Mouse (Mus musculus): ENCODE measurements around the gene Slamf7. TPM values are rescaled to one million over a fixed set of nuclear protein-coding genes. Genes with fewer than 3 reads are reported as not detected.

Slamf7 gene
- polyA plus RNA-seq, 1 experiment from 2014 or later, result not detected

DNA sequence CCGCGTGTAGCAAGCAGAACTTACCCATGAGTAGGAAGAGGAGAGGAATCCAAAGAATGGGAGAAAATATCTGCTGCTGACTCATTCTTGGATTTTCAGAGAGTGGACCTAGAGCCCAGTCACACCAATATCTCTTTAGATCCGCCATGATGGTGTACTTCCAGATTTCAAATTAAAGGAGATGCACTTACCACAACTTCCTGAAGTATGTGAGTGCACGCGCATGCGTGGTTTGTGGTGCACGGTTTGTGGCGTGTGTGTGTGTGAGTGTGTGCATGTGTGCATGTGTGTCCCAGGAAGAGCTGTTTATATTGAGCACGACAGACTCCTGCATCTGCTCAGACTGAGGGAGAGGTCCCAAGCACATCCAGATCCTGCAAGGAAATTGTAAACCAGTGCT lies 45.7 kb downstream of the Slamf7 start, which contains the start of gene Ly9:
Gene Ly9 (minus strand): TSS at position 235 of the 400 bp plus-strand sequence.
- Histone ChIP-seq H3K36me3 (no peaks in the 10 kb centered on the region), H3K4me3 (no peak within 1 kb of the TSS), H3K27ac (no peak within 1 kb of the TSS), H3K27me3 (no peaks in the 10 kb centered on the region), H3K4me1 (no peaks in the 10 kb centered on the region), H3K9ac (no peak within 1 kb of the TSS), H3K9me3 (no peaks in the 10 kb centered on the region), H3K4me2 (replicated peaks) (no peak within 1 kb of the TSS)
- WGBS, result 88% methylated on average over 9 of the region's 9 CpGs
- ATAC-seq (ENCODE audit: insufficient number of reproducible peaks, insufficient read depth, low FRiP score, low TSS enrichment), result no peak

DNA sequence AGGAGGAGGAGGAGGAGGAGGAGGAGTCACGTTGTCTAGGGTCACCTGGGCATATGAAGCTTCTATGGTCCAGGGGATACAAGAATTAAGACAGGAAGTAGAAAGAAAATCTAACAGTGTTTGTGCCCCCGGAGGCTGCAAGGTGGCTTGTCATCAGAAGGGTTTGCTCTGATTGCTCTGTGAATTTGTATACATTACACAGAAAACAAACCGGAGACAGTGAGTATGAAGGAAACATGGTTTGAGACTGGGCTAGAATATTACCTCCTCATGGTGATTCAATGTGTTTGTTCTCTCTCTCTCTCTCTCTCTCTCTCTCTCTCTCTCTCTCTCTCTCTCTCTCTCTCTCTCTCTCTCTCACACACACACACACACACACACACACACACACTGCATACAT lies 46.2 kb downstream of the Slamf7 start:
- H3K9me3 ChIP-seq, result no peaks in the 10 kb centered on the region
- H3K4me1 ChIP-seq, result no peaks in the 10 kb centered on the region
- H3K4me2 ChIP-seq (replicated peaks), result no peak overlapping the region
- no peak overlapping the region for H3K4me3 ChIP-seq
- 77% methylated on average over 3 of the region's 3 CpGs for WGBS
- no peak overlapping the region for H3K9ac ChIP-seq
- H3K36me3 ChIP-seq, result no peaks in the 10 kb centered on the region
- no peak overlapping the region for H3K27ac ChIP-seq
- ATAC-seq (ENCODE audit: insufficient number of reproducible peaks, insufficient read depth, low FRiP score, low TSS enrichment), result no peak
- no peaks in the 10 kb centered on the region for H3K27me3 ChIP-seq

DNA sequence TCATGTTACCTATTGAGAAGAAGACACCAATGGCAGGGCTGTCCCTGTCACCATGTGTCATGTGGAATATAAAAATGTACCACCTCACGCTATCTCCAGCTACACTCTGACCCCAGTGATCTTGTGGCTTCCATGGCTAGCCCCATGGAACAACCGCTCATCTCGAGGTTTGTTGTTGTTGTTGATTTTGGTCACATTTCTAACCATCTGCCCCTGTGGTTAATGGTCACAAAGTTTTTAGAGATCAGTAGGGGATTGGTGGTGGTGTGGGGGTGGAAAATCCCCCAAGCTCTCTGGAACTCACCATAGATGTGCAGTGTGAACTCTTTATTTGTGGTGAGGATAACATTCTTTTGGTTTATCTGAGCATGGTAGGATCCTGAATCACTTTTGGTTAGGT lies 48.1 kb downstream of the Slamf7 start:
- Histone ChIP-seq H3K4me2 (replicated peaks) (no peak overlapping the region), H3K36me3 (no peaks in the 10 kb centered on the region), H3K27me3 (no peaks in the 10 kb centered on the region), H3K4me1 (no peaks in the 10 kb centered on the region), H3K9ac (no peak overlapping the region), H3K27ac (no peak overlapping the region), H3K4me3 (no peak overlapping the region), H3K9me3 (no peaks in the 10 kb centered on the region)
- WGBS, result 87% methylated on average over 3 of the region's 3 CpGs
- ATAC-seq (ENCODE audit: insufficient number of reproducible peaks, insufficient read depth, low FRiP score, low TSS enrichment), result no peak

DNA sequence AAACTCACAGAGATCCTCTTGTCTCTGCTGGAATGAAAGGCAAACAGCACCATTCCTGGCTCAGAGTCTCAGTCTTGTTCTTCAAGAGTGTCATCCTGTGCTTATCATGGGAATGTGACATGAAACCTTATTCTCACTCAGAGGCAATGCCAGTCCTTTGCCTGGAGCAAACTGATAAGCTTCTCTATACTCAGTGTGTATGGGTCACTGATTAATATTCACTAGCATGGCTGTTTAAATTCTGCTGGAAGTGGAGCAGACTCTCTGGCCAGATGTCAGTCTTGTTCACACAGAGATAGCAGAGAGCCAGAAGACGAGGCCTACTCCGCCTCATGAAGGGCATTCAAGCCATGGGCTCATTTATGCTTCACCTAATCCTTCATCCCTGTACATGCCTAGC lies 68.3 kb downstream of the Slamf7 start:
- Histone ChIP-seq H3K4me1 (no peaks in the 10 kb centered on the region), H3K36me3 (no peaks in the 10 kb centered on the region), H3K27me3 (no peaks in the 10 kb centered on the region), H3K9ac (no peak overlapping the region), H3K27ac (no peak overlapping the region), H3K4me3 (no peak overlapping the region), H3K4me2 (replicated peaks) (no peak overlapping the region), H3K9me3 (no peaks in the 10 kb centered on the region)
- no peak for ATAC-seq (ENCODE audit: insufficient number of reproducible peaks, insufficient read depth, low FRiP score, low TSS enrichment)
- WGBS, result 97% methylated on average over 2 of the region's 2 CpGs

Small RNA genes within 50 kb of the gene (microRNA-seq; reads per million reads assigned to microRNA genes)
- gene Mir7683, result not detected

Other genes with a start within 250 kb of the Slamf7 start
- 119 and 125 TPM in 2 replicates for gene Usf1, start 241.7 kb downstream of the Slamf7 start, polyA plus RNA-seq (2016; fragmentation: Nextera tagmentation; extraction: Ambion mirVana)
- gene Tstd1, start 234.2 kb downstream of the Slamf7 start, polyA plus RNA-seq (2016; fragmentation: Nextera tagmentation; extraction: Ambion mirVana), result 5.8 and 7.6 TPM in 2 replicates
- 31.8 and 35.2 TPM in 2 replicates for gene F11r, start 215.5 kb downstream of the Slamf7 start, polyA plus RNA-seq (2016; fragmentation: Nextera tagmentation; extraction: Ambion mirVana)
- 13.3 and 14.6 TPM in 2 replicates for gene Alyref2, start 149.6 kb downstream of the Slamf7 start, polyA plus RNA-seq (2016; fragmentation: Nextera tagmentation; extraction: Ambion mirVana)
- gene Itln1, start 117.7 kb downstream of the Slamf7 start, polyA plus RNA-seq (2016; fragmentation: Nextera tagmentation; extraction: Ambion mirVana), result not detected in 2 replicates
- gene Cd244a, start 93.8 kb downstream of the Slamf7 start, polyA plus RNA-seq (2016; fragmentation: Nextera tagmentation; extraction: Ambion mirVana), result 0.08 TPM in 1 of 2 replicates, not detected in the other
- 0.08 TPM in 1 of 2 replicates, not detected in the other for gene Ly9, start 45.6 kb downstream of the Slamf7 start, polyA plus RNA-seq (2016; fragmentation: Nextera tagmentation; extraction: Ambion mirVana)
- 0.67 and 1.3 TPM in 2 replicates for gene Cd48, start 29.0 kb upstream of the Slamf7 start, polyA plus RNA-seq (2016; fragmentation: Nextera tagmentation; extraction: Ambion mirVana)
- gene Slamf1, start 114.1 kb upstream of the Slamf7 start, polyA plus RNA-seq (2016; fragmentation: Nextera tagmentation; extraction: Ambion mirVana), result 0.24 and 0.37 TPM in 2 replicates
- gene Cd84, start 186.7 kb upstream of the Slamf7 start, polyA plus RNA-seq (2016; fragmentation: Nextera tagmentation; extraction: Ambion mirVana), result 0.79 and 0.86 TPM in 2 replicates
- gene Gm10521, start 242.6 kb upstream of the Slamf7 start, polyA plus RNA-seq (2016; fragmentation: Nextera tagmentation; extraction: Ambion mirVana), result not detected in 2 replicates

All from embryonic facial prominence, embryonic 12.5 days (tissue).